Comparison of ENCODE assay signal across 16 mouse cellular contexts in genomic region chr19:34220732-34221380, GRCm38 (mm10). TPM values are rescaled to one million over a fixed set of nuclear protein-coding genes. Genes with fewer than 3 reads are reported as not detected.
"Had no signal": no experiment of that assay in that cellular context is flagged by ENCODE, and none has a peak within 500 bp of the region (broad histone marks: within the 10 kb centered on the region; RNA-seq: fewer than 3 reads in every experiment).

No protein-coding gene starts in this region.

- H3K4me1 ChIP-seq: midbrain, embryonic 10.5 days had no signal

- ATAC-seq: lung, postnatal 0 days; midbrain, embryonic 16.5 days had no signal

- H3K36me3 ChIP-seq: limb, embryonic 12.5 days; midbrain, embryonic 10.5 days had no signal

- H3K9ac ChIP-seq: limb, embryonic 12.5 days had no signal

- H3K4me2 ChIP-seq: limb, embryonic 12.5 days had no signal

- H3K27ac ChIP-seq: layer of hippocampus, adult 2 months; limb, embryonic 12.5 days; midbrain, embryonic 10.5 days had no signal

- H3K4me3 ChIP-seq: layer of hippocampus, adult 2 months; limb, embryonic 12.5 days; midbrain, embryonic 10.5 days had no signal

- H3K9me3 ChIP-seq: limb, embryonic 12.5 days; midbrain, embryonic 10.5 days had no signal

- DNase-seq: kidney, adult 11 months; kidney, postnatal 10 days; kidney, postnatal 4 days; lung, adult 2 months; lung, postnatal 4 days; right cerebral cortex, postnatal 25 days; thymus, postnatal 4 days had no signal

- H3K27me3 ChIP-seq: limb, embryonic 12.5 days had no signal

RNA-seq across cellular contexts. Expression of gene Ankrd22, which starts 55.0 kb away (rescaled TPM):
- total RNA-seq: layer of hippocampus, adult 2 months had no signal
- polyA plus RNA-seq: kidney, embryonic 14.5 days; liver, adult 2 months; midbrain, embryonic 16.5 days; neural tube, embryonic 14.5 days; small intestine, adult 2 months had no signal
